14 mouse cellular contexts compared by ENCODE assay signal in genomic region chr17:37080119-37080518, GRCm38 (mm10). TPM values are rescaled to one million over a fixed set of nuclear protein-coding genes. Genes with fewer than 3 reads are reported as not detected.
DNase-seq lines count a peak whose midpoint lies in the region; TF ChIP-seq lines count a peak whose summit lies in the region.
"Had no signal": no experiment of that assay in that cellular context is flagged by ENCODE, and none has a peak within 500 bp of the region (broad histone marks: within the 10 kb centered on the region; RNA-seq: fewer than 3 reads in every experiment).

No protein-coding gene starts in this region.

- peak overlapping the region; percentile 46; the same call in 1 of the 2 replicates for H3K27ac ChIP-seq in layer of hippocampus, adult 2 months
- no peak overlapping the region for H3K27ac ChIP-seq in hindbrain, embryonic 10.5 days
- H3K27ac ChIP-seq: liver, embryonic 14.5 days had no signal

- intact Hi-C loops in heart, postnatal 36 days (cut with DNase I) = no loop called here

- no peak for TF ChIP-seq CTCF in layer of hippocampus, adult 2 months (conservative IDR thresholded peaks at IDR 0.05)

- no peak overlapping the region for H3K4me3 ChIP-seq in layer of hippocampus, adult 2 months
- H3K4me3 ChIP-seq in hindbrain, embryonic 10.5 days = no peak overlapping the region

- DNase-seq in layer of hippocampus, adult 2 months (ENCODE audit: low spot score in 2 of 2) = no peak
- no peak for DNase-seq in layer of hippocampus, adult 9-11 months
- DNase-seq in R1 (ENCODE audit: low read depth, low spot score) = peak; percentile 78
- DNase-seq in heart, postnatal 36 days = peak; percentile 11 to 17
- DNase-seq in lung, postnatal 4 days = peak; percentile 25 to 70
- DNase-seq in hindbrain, embryonic 10.5 days (ENCODE audit: low spot score) = no peak
- DNase-seq in right cerebral cortex, postnatal 4 days = no peak
- DNase-seq: adrenal gland, postnatal 14 days; cerebellum, adult 11-12 months; retina, postnatal 1 day had no signal

- peaks cover 19% of the 10 kb centered on the region for H3K36me3 ChIP-seq in hindbrain, embryonic 10.5 days

- H3K9me3 ChIP-seq in hindbrain, embryonic 10.5 days = no peaks in the 10 kb centered on the region

- peaks cover 26% of the 10 kb centered on the region for H3K4me1 ChIP-seq in hindbrain, embryonic 10.5 days (replicated peaks)

- H3K27me3 ChIP-seq in hindbrain, embryonic 10.5 days (ENCODE audit: insufficient read depth, poor library complexity, severe bottlenecking) = no peaks in the 10 kb centered on the region

- 19% methylated on average over 5 of the region's 5 CpGs for WGBS in hindbrain, embryonic 10.5 days

RNA-seq across cellular contexts. Expression of gene Olfr90, which starts 8.2 kb away (rescaled TPM):
- total RNA-seq in layer of hippocampus, adult 2 months (2021) = not detected
- total RNA-seq in heart, postnatal 36 days (2021) = not detected
- polyA plus RNA-seq in hindbrain, embryonic 10.5 days (2016; fragmentation: Nextera tagmentation; extraction: Ambion mirVana) = 0.08 TPM in 1 of 2 replicates, not detected in the other
- total RNA-seq: adrenal gland, postnatal 14 days; monocyte, adult 5-6 weeks had no signal
- polyA plus RNA-seq: heart, embryonic 16.5 days; liver, embryonic 14.5 days had no signal

RNA-seq across cellular contexts. Expression of gene Olfr91, which starts 18.0 kb away (rescaled TPM):
- total RNA-seq in layer of hippocampus, adult 2 months (2021) = not detected
- not detected for total RNA-seq in heart, postnatal 36 days (2021)
- not detected in 2 replicates for polyA plus RNA-seq in hindbrain, embryonic 10.5 days (2016; fragmentation: Nextera tagmentation; extraction: Ambion mirVana)
- total RNA-seq: adrenal gland, postnatal 14 days; layer of hippocampus, postnatal 25 days; monocyte, adult 5-6 weeks had no signal
- polyA plus RNA-seq: heart, embryonic 16.5 days; liver, embryonic 14.5 days had no signal

RNA-seq across cellular contexts. Expression of gene Gabbr1, which starts 34.4 kb away (rescaled TPM):
- 100 to 1,000 TPM; 682 to 738 TPM for total RNA-seq in layer of hippocampus, adult 2 months (2021)
- total RNA-seq in heart, postnatal 36 days (2021) = 1 to 10 TPM; 8.6 to 9.4 TPM
- polyA plus RNA-seq in hindbrain, embryonic 10.5 days (2016; fragmentation: Nextera tagmentation; extraction: Ambion mirVana) = 10.8 and 17.0 TPM in 2 replicates

RNA-seq across cellular contexts. Expression of gene Olfr92, which starts 39.8 kb away (rescaled TPM):
- total RNA-seq in layer of hippocampus, adult 2 months (2021) = not detected
- not detected for total RNA-seq in heart, postnatal 36 days (2021)
- not detected in 2 replicates for polyA plus RNA-seq in hindbrain, embryonic 10.5 days (2016; fragmentation: Nextera tagmentation; extraction: Ambion mirVana)
- total RNA-seq: adrenal gland, postnatal 14 days; layer of hippocampus, postnatal 25 days had no signal
- polyA plus RNA-seq: heart, embryonic 16.5 days; liver, embryonic 14.5 days had no signal

RNA-seq across cellular contexts. Expression of gene Mog, which starts 56.9 kb away (rescaled TPM):
- 10 to 100 TPM; 42.6 to 45.6 TPM for total RNA-seq in layer of hippocampus, adult 2 months (2021)
- not detected for total RNA-seq in heart, postnatal 36 days (2021)
- 0.19 and 0.34 TPM in 2 replicates for polyA plus RNA-seq in hindbrain, embryonic 10.5 days (2016; fragmentation: Nextera tagmentation; extraction: Ambion mirVana)
- total RNA-seq: adrenal gland, postnatal 14 days; monocyte, adult 5-6 weeks had no signal
- polyA plus RNA-seq: heart, embryonic 16.5 days; liver, embryonic 14.5 days had no signal

Comparison
In these comparisons a context has a peak if more than half of its experiments do, and no peak if none do; other contexts are left out.
1. DNase-seq: peak in R1 (single experiment), heart, postnatal 36 days (2 of 2) and lung, postnatal 4 days (2 of 2); none in layer of hippocampus, adult 2 months (0 of 2), layer of hippocampus, adult 9-11 months (single experiment), hindbrain, embryonic 10.5 days (single experiment) and right cerebral cortex, postnatal 4 days (single experiment).
2. RNA of gene Gabbr1, which starts 34.4 kb away (total RNA-seq): 682 to 738 TPM in layer of hippocampus, adult 2 months; 8.6 to 9.4 TPM in heart, postnatal 36 days; every median in the first group is over 10 times any median in the second.